Mouse (Mus musculus): ENCODE data around the gene Timm9. TPM values are rescaled to one million over a fixed set of nuclear protein-coding genes. Genes with fewer than 3 reads are reported as not detected.
A peak's percentile ranks its signal among the peaks of the same experiment; 100 is the strongest.
"Not testable (repeated sequence)": the region's sequence is repeated elsewhere in the genome, so short reads cannot be mapped to it uniquely, and the experiment has no call there.

Gene Timm9
- polyA plus RNA-seq, 1 experiment from 2014 or later = 69.1 TPM

DNA sequence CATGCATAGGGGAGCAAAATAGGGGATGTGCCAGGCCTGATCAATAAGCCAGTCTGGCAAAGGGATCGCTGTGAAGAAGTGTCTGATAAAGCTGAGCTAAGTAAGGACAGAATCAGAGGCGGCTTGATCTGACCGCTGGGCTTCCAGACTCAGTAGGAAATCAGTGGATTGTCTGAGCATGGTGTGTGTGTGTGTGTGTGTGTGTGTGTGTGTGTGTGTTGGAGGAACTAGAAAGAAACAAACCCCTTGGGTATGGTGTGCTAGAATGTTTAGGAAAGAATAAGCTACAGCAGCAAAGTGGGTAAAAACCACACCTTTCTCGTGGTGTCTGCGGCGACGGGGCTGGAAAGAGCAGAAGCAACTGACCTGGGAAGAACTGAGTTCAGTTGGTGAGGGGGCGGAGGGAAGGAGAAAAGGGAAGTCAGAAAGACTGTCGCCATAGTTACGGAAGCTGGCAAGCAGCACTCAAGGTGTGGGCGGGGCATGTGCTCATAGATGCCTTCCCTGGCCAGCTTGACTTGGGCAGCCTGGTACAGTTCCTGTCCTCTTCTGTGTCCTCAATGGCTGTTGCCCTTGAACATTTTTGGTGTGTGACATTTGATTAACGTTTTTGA is 22.7 kb downstream of the Timm9 start:
- H3K27ac ChIP-seq (ENCODE audit: low read depth, low read length) = no peak overlapping the region
- ATAC-seq = no peak
- no peak for TF ChIP-seq CTCF (IDR thresholded peaks at IDR 0.05; ENCODE audit: low read depth)
- WGBS = 22% methylated on average over 12 of the region's 12 CpGs
- H3K9me3 ChIP-seq (ENCODE audit: control insufficient read depth) = no peaks in the 10 kb centered on the region
- H3K36me3 ChIP-seq (ENCODE audit: control insufficient read depth, insufficient read depth) = no peaks in the 10 kb centered on the region
- H3K4me3 ChIP-seq (ENCODE audit: low read depth, low read length) = no peak overlapping the region
- no peak overlapping the region for H3K9ac ChIP-seq (ENCODE audit: low read depth, low read length)
- H3K4me1 ChIP-seq (replicated peaks; ENCODE audit: control insufficient read depth, insufficient read depth, low read length) = no peaks in the 10 kb centered on the region
- H3K27me3 ChIP-seq (replicated peaks; ENCODE audit: control insufficient read depth, insufficient read depth, low read length) = no peaks in the 10 kb centered on the region
- 0 out of 2 replicates have a peak overlapping the region, but pooled peaks have one; percentile 6 for H3K4me2 ChIP-seq (replicated peaks; ENCODE audit: low read depth)

DNA sequence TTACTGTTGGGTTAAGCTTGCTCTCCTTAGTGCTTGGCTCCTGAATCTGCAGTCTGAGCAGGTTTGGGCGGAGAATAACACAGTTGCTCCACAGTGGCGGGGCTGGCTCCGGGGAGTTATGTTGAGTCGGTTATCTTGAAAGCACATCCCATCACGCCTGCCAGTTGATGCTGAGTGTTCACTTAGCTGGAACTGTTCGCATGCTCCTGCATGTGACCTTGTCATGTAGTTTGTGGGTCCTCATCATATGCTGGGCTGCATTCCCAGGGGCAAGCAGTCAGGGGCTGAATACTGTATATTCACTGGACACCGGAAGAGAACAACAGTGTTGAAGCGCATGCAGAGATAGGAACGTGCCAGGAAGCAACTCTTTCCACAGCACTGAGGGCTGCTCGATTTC is 23.4 kb downstream of the Timm9 start:
- TF ChIP-seq CTCF (IDR thresholded peaks at IDR 0.05; ENCODE audit: low read depth) = no peak
- no peak overlapping the region for H3K4me3 ChIP-seq (ENCODE audit: low read depth, low read length)
- H3K36me3 ChIP-seq (ENCODE audit: control insufficient read depth, insufficient read depth) = no peaks in the 10 kb centered on the region
- WGBS = 83% methylated on average over 10 of the region's 10 CpGs
- no peaks in the 10 kb centered on the region for H3K4me1 ChIP-seq (replicated peaks; ENCODE audit: control insufficient read depth, insufficient read depth, low read length)
- no peaks in the 10 kb centered on the region for H3K9me3 ChIP-seq (ENCODE audit: control insufficient read depth)
- no peak overlapping the region for H3K27ac ChIP-seq (ENCODE audit: low read depth, low read length)
- ATAC-seq = no peak
- no peak overlapping the region for H3K4me2 ChIP-seq (replicated peaks; ENCODE audit: low read depth)
- no peaks in the 10 kb centered on the region for H3K27me3 ChIP-seq (replicated peaks; ENCODE audit: control insufficient read depth, insufficient read depth, low read length)
- no peak overlapping the region for H3K9ac ChIP-seq (ENCODE audit: low read depth, low read length)

DNA sequence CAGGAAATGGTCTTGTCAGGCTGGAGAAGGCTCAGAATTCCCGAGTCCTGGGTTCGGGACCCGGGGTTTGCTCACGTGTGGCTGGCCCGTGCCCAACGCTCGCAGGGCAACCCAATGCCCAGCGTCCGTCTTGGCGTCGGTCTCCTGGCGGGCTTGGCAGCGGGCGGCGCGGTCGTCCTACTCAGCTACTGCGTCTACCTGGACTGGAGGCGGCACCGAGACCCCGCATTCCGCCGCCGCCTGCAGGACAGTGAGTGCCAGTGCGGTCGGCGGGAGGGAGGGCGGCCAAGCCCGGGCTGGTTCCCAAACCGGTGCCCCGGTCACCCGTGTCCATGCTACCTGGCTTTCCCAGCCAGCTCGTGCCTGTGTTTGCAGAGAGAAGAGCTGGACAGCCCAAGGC is 25.2 kb downstream of the Timm9 start, which contains the start of gene Tomm20l:
Gene Tomm20l, plus strand, starts transcription at position 98 of the 400 bp plus-strand sequence.
- Histone ChIP-seq H3K9ac (ENCODE audit: low read depth, low read length) (no peak within 1 kb of the TSS), H3K27ac (ENCODE audit: low read depth, low read length) (no peak within 1 kb of the TSS), H3K36me3 (ENCODE audit: control insufficient read depth, insufficient read depth) (no peaks in the 10 kb centered on the region), H3K4me1 (replicated peaks; ENCODE audit: control insufficient read depth, insufficient read depth, low read length) (no peaks in the 10 kb centered on the region), H3K27me3 (replicated peaks; ENCODE audit: control insufficient read depth, insufficient read depth, low read length) (no peaks in the 10 kb centered on the region), H3K4me3 (ENCODE audit: low read depth, low read length) (peak within 1 kb of the TSS; percentile 18), H3K4me2 (replicated peaks; ENCODE audit: low read depth) (peak within 1 kb of the TSS; percentile 66), H3K9me3 (ENCODE audit: control insufficient read depth) (no peaks in the 10 kb centered on the region)
- 6% methylated on average over 28 of the region's 33 CpGs for WGBS
- peak; percentile 61 for TF ChIP-seq CTCF (IDR thresholded peaks at IDR 0.05; ENCODE audit: low read depth)
- peak; percentile 61; the same call in 1 of the 2 replicates for ATAC-seq

DNA sequence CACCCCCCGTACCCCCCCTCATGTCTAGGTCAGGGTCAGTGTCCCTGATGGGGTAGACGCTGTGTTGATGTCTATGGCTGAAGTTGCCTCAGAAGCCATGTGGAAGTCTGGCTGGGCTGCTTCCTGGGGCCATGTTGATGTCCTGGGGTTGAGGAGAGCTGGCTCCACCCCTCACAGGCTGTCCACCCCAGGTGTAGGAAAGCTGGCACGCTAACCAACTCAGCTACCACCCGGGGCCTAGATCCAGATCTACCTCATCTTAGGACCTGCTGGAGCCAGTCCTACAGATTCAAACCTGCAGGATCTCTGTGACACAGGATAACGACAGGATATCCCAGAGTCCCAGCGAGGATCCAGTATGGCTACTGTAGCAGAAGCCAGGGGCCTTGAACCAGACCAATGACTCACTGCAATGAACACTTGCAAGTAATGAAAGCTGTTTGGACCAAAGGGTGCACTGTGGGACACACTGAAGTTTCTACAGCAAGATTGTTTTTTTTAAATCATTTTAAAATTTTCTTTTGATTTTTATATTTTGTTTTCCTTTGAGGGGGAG is 29.2 kb downstream of the Timm9 start:
- Histone ChIP-seq H3K36me3 (ENCODE audit: control insufficient read depth, insufficient read depth) (no peaks in the 10 kb centered on the region), H3K9ac (ENCODE audit: low read depth, low read length) (no peak overlapping the region), H3K9me3 (ENCODE audit: control insufficient read depth) (no peaks in the 10 kb centered on the region), H3K4me3 (ENCODE audit: low read depth, low read length) (no peak overlapping the region), H3K27ac (ENCODE audit: low read depth, low read length) (no peak overlapping the region), H3K4me1 (replicated peaks; ENCODE audit: control insufficient read depth, insufficient read depth, low read length) (no peaks in the 10 kb centered on the region), H3K4me2 (replicated peaks; ENCODE audit: low read depth) (no peak overlapping the region), H3K27me3 (replicated peaks; ENCODE audit: control insufficient read depth, insufficient read depth, low read length) (no peaks in the 10 kb centered on the region)
- 87% methylated on average over 6 of the region's 6 CpGs for WGBS
- no peak for TF ChIP-seq CTCF (IDR thresholded peaks at IDR 0.05; ENCODE audit: low read depth)
- ATAC-seq = no peak

DNA sequence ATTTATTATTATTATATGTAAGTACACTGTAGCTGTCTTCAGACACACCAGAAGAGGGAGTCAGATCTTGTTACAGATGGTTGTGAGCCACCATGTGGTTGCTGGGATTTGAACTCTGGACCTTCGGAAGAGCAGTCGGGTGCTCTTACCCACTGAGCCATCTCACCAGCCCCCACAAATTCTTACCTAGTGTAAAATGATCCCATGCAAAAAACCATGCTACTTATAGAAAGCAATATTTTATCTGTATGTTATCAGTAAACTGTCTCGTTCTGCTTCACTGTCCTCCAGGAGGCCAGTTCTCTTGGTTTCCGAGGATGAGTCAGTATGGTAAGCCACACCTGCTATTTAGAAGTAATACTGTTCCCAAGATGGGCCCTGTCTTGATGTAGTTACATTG is 32.2 kb downstream of the Timm9 start:
- 67% methylated on average over 4 of the region's 4 CpGs for WGBS

DNA sequence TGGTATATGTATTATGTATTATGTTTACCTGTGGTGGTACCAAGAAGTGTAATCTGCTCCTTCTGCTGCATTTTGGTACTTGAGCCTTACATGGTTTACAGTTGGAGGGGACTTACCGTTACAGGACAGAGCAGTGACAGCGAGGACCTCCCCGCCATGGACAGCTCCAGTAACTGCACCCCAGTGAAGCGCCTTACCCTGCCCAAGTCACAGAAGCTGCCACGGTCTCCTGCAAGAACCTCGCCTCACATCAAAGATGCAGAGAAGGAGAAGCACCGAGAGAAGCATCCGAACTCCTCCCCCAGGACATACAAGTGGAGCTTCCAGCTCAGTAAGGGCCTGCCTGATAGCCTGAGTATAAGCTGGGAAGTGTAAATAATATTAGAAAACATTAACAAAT is 50.2 kb downstream of the Timm9 start:
- no peak for ATAC-seq
- no peak overlapping the region for H3K9ac ChIP-seq (ENCODE audit: low read depth, low read length)
- H3K27me3 ChIP-seq (replicated peaks; ENCODE audit: control insufficient read depth, insufficient read depth, low read length) = no peaks in the 10 kb centered on the region
- H3K36me3 ChIP-seq (ENCODE audit: control insufficient read depth, insufficient read depth) = peaks cover 22% of the 10 kb centered on the region
- WGBS = 90% methylated on average over 8 of the region's 8 CpGs
- no peaks in the 10 kb centered on the region for H3K9me3 ChIP-seq (ENCODE audit: control insufficient read depth)
- no peak for TF ChIP-seq CTCF (IDR thresholded peaks at IDR 0.05; ENCODE audit: low read depth)
- no peak overlapping the region for H3K4me2 ChIP-seq (replicated peaks; ENCODE audit: low read depth)
- no peak overlapping the region for H3K4me3 ChIP-seq (ENCODE audit: low read depth, low read length)
- 0 out of 2 replicates have a peak overlapping the region, but pooled peaks have one; percentile 15 for H3K27ac ChIP-seq (ENCODE audit: low read depth, low read length)
- no peaks in the 10 kb centered on the region for H3K4me1 ChIP-seq (replicated peaks; ENCODE audit: control insufficient read depth, insufficient read depth, low read length)

More for the DNA sequence above, 32.2 kb downstream of the Timm9 start:
- H3K4me3 ChIP-seq (ENCODE audit: low read depth, low read length); H3K27me3 ChIP-seq (replicated peaks; ENCODE audit: control insufficient read depth, insufficient read depth, low read length); H3K9me3 ChIP-seq (ENCODE audit: control insufficient read depth); H3K27ac ChIP-seq (ENCODE audit: low read depth, low read length); H3K4me1 ChIP-seq (replicated peaks; ENCODE audit: control insufficient read depth, insufficient read depth, low read length); H3K4me2 ChIP-seq (replicated peaks; ENCODE audit: low read depth); H3K9ac ChIP-seq (ENCODE audit: low read depth, low read length); H3K36me3 ChIP-seq (ENCODE audit: control insufficient read depth, insufficient read depth); ATAC-seq: not testable (repeated sequence)

Other genes starting within 250 kb of the Timm9 start
- 164 and 181 TPM in 2 replicates for gene Actr10, start 198.8 kb downstream of the Timm9 start, polyA plus RNA-seq (2015; fragmentation: Nextera tagmentation; extraction: Ambion mirVana)
- gene Psma3, start 162.1 kb downstream of the Timm9 start, polyA plus RNA-seq (2015; fragmentation: Nextera tagmentation; extraction: Ambion mirVana) = 365 and 387 TPM in 2 replicates
- gene Arid4a, start 120.7 kb downstream of the Timm9 start, polyA plus RNA-seq (2015; fragmentation: Nextera tagmentation; extraction: Ambion mirVana) = 23.2 and 27.4 TPM in 2 replicates
- not detected in 2 replicates for gene Tomm20l, start 25.3 kb downstream of the Timm9 start, polyA plus RNA-seq (2015; fragmentation: Nextera tagmentation; extraction: Ambion mirVana)
- gene 2700049A03Rik, start 164 bp upstream of the Timm9 start, polyA plus RNA-seq (2015; fragmentation: Nextera tagmentation; extraction: Ambion mirVana) = 2.7 and 4.2 TPM in 2 replicates
- gene Dact1, start 173.2 kb upstream of the Timm9 start, polyA plus RNA-seq (2015; fragmentation: Nextera tagmentation; extraction: Ambion mirVana) = 4.8 and 5.1 TPM in 2 replicates